Mouse (Mus musculus): Measurements from ENCODE around the gene Arhgap11a. TPM values are rescaled to one million over a fixed set of nuclear protein-coding genes. Genes with fewer than 3 reads are reported as not detected.

Gene Arhgap11a
- total RNA-seq, 1 experiment from 2014 or later: 12.3 TPM

- no peak for DNase-seq
Observed at GRCm38 (mm10) chr2:113817681-113818606, 30.5 kb downstream of the Arhgap11a start.

- DNase-seq: peak; percentile 87
Observed at GRCm38 (mm10) chr2:113807640-113808039, 40.8 kb downstream of the Arhgap11a start.

- peak; percentile 59 for DNase-seq
Observed at GRCm38 (mm10) chr2:113806851-113807577, 41.4 kb downstream of the Arhgap11a start.

GRCm38 (mm10) chr2:113805765-113806164, 42.7 kb downstream of the Arhgap11a start:
- no peak for DNase-seq

- no peak for DNase-seq
Observed at GRCm38 (mm10) chr2:113803753-113804152, 44.7 kb downstream of the Arhgap11a start.

GRCm38 (mm10) chr2:113800846-113801245, 47.6 kb downstream of the Arhgap11a start:
- DNase-seq: no peak

GRCm38 (mm10) chr2:113798605-113799004, 49.9 kb downstream of the Arhgap11a start:
- no peak for DNase-seq

- DNase-seq: no peak
Observed at GRCm38 (mm10) chr2:113795186-113795585, 53.3 kb downstream of the Arhgap11a start.

GRCm38 (mm10) chr2:113793521-113793920, 54.9 kb downstream of the Arhgap11a start:
- DNase-seq: no peak

- DNase-seq: no peak
Observed at GRCm38 (mm10) chr2:113788821-113789387, 59.6 kb downstream of the Arhgap11a start.

GRCm38 (mm10) chr2:113787882-113788281, 60.6 kb downstream of the Arhgap11a start:
- DNase-seq: no peak

GRCm38 (mm10) chr2:113784851-113785250, 63.6 kb downstream of the Arhgap11a start:
- DNase-seq: no peak

GRCm38 (mm10) chr2:113781521-113781920, 66.9 kb downstream of the Arhgap11a start:
- DNase-seq: no peak

Other genes starting within 250 kb of the Arhgap11a start
- 0.37 and 3.9 TPM in 2 replicates for gene Grem1, start 90.0 kb downstream of the Arhgap11a start, total RNA-seq (2021)
- 39.0 and 44.4 TPM in 2 replicates for gene Scg5, start 19.5 kb downstream of the Arhgap11a start, total RNA-seq (2021)
- gene Gjd2, start 165.0 kb upstream of the Arhgap11a start, total RNA-seq (2021): 6.9 and 8.5 TPM in 2 replicates
- gene Actc1, start 204.9 kb upstream of the Arhgap11a start, total RNA-seq (2021): 0.44 TPM in 1 of 2 replicates, not detected in the other